Mouse (Mus musculus): ENCODE data around the gene Noxred1. TPM values are rescaled to one million over a fixed set of nuclear protein-coding genes. Genes with fewer than 3 reads are reported as not detected.

Gene Noxred1
- total RNA-seq (2021) (under 1 TPM; 0.39 to 0.61 TPM), polyA plus RNA-seq (2012; rRNA removed) (0.47 and 0.67 TPM in 2 replicates)
- long read RNA-seq, result 0 reads

DNA sequence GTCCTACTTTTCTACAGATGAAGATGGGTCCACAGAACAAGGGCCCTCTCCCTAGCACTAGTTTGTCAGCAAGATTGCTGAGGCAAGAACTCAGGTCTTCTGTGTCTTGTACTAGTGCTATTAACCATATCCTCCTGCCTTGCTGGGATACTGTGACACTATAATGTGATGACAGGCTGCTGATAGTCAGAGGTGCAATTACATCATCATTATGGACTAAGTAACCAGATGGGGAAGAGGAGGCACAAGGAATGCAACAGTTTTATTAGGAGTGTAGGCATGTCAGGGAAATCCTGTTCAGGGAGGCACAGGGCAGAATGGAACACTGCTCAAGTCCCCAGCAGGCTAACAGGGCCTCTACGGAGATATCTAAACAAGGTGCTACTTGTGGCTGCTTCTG, at the start of gene Noxred1:
TSS of gene Noxred1 (minus strand) at position 101 of the 400 bp plus-strand sequence.
- Histone ChIP-seq H3K27ac (no peak within 1 kb of the TSS), H3K36me3 (ENCODE audit: control insufficient read depth, insufficient read depth, low read length) (no peaks in the 10 kb centered on the region; the same call in 1 of the 2 replicates), H3K27me3 (ENCODE audit: control insufficient read depth, insufficient read depth, low read length) (no peaks in the 10 kb centered on the region), H3K79me2 (replicated peaks; ENCODE audit: control insufficient read depth, insufficient read depth, low read length) (no peaks in the 10 kb centered on the region), H3K4me3 (no peak within 1 kb of the TSS), H3K9ac (ENCODE audit: low read depth, low read length) (no peak within 1 kb of the TSS), H3K4me1 (ENCODE audit: control insufficient read depth, insufficient read depth, low read length) (no peaks in the 10 kb centered on the region)
- DNase-seq, result no peak
- intact Hi-C loops (cut with DNase I), result no loop called here
- TF ChIP-seq CTCF (IDR thresholded peaks at IDR 0.05) (no peak), EP300 (IDR thresholded peaks at IDR 0.05; ENCODE audit: insufficient read depth, low read depth, low read length) (no peak), POLR2A (IDR thresholded peaks at IDR 0.05; ENCODE audit: insufficient read depth, low read depth, low read length) (no peak)
- 57% methylated on average over 1 of the region's 1 CpGs for WGBS

DNA sequence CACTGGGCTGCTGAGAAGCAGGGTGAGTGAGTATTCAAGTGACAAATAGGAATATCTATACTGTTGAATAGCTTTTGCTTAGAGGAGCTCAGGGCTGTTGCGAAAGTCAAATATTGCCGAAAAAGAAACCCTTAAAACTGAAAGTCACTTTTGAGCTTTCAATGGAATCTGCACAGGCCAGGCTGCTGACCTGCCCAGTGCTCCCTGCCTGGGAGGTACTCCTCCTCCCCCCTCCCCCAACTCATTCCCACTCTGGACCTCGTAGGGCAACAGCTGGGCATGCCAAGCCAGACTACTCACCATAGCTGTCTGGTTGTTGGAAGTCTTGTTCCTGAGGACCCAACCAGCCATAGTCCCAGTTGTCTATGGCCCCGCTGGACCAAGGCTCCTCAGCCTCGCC, 46.2 kb upstream of the Noxred1 start:
- Histone ChIP-seq H3K36me3 (ENCODE audit: control insufficient read depth, insufficient read depth, low read length) (no peaks in the 10 kb centered on the region), H3K4me1 (ENCODE audit: control insufficient read depth, insufficient read depth, low read length) (no peaks in the 10 kb centered on the region), H3K4me3 (no peak overlapping the region), H3K79me2 (replicated peaks; ENCODE audit: control insufficient read depth, insufficient read depth, low read length) (no peaks in the 10 kb centered on the region), H3K27ac (no peak overlapping the region), H3K27me3 (ENCODE audit: control insufficient read depth, insufficient read depth, low read length) (no peaks in the 10 kb centered on the region), H3K9ac (ENCODE audit: low read depth, low read length) (no peak overlapping the region)
- no peak for TF ChIP-seq CTCF (IDR thresholded peaks at IDR 0.05)
- TF ChIP-seq POLR2A (IDR thresholded peaks at IDR 0.05; ENCODE audit: insufficient read depth, low read depth, low read length), result no peak
- TF ChIP-seq EP300 (IDR thresholded peaks at IDR 0.05; ENCODE audit: insufficient read depth, low read depth, low read length), result no peak
- WGBS, result 88% methylated on average over 5 of the region's 5 CpGs
- DNase-seq, result no peak
- intact Hi-C loops (cut with DNase I), result no loop called here

DNA sequence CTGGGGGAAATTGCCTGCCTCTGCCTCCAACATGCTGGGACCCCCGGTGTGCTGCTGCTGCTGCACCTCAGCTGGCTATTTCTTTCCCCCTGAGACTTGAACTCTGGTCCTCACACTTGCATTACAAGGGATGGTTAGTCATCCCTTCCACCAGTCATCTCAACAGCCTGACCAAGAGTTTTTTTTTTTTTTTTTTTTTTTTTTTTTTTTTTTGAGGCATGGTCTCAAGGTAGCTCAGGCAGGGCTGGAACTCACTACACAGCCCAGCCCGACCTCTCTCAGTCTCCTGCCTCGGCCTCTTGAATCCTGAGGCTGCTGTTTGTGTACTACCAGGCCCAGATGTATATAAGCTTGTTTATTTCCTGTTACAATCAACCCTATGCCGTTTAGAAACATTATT, 45.7 kb upstream of the Noxred1 start:
- WGBS, result 72% methylated on average over 4 of the region's 4 CpGs
- intact Hi-C loops (cut with DNase I), result no loop called here
- H3K27ac ChIP-seq, result no peak overlapping the region
- H3K4me3 ChIP-seq, result no peak overlapping the region
- DNase-seq, result no peak
- H3K4me1 ChIP-seq (ENCODE audit: control insufficient read depth, insufficient read depth, low read length), result no peaks in the 10 kb centered on the region
- no peak overlapping the region for H3K9ac ChIP-seq (ENCODE audit: low read depth, low read length)
- H3K79me2 ChIP-seq (replicated peaks; ENCODE audit: control insufficient read depth, insufficient read depth, low read length), result no peaks in the 10 kb centered on the region
- TF ChIP-seq POLR2A (IDR thresholded peaks at IDR 0.05; ENCODE audit: insufficient read depth, low read depth, low read length) (no peak), CTCF (IDR thresholded peaks at IDR 0.05) (no peak), EP300 (IDR thresholded peaks at IDR 0.05; ENCODE audit: insufficient read depth, low read depth, low read length) (no peak)
- H3K36me3 ChIP-seq (ENCODE audit: control insufficient read depth, insufficient read depth, low read length), result no peaks in the 10 kb centered on the region
- no peaks in the 10 kb centered on the region for H3K27me3 ChIP-seq (ENCODE audit: control insufficient read depth, insufficient read depth, low read length)

DNA sequence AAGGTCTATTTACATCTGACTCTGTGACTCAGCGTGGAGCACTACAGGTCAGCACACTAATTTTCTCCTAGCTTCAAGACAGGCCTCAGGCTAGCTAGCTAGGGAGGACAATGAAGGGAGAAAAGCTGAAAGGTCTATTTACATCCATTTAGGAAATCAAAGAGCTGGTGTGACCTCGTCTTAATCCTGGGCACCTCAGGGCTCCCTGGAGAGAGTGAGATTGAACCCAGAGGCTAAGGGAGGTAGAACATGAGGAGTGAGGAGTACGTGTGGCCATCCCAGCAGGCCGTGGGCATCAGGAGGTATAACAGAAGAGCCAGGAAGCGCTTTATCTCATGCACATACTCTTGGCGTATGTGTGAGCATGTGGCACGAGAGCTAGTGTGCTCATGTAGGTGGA, 45.2 kb upstream of the Noxred1 start:
- Histone ChIP-seq H3K79me2 (replicated peaks; ENCODE audit: control insufficient read depth, insufficient read depth, low read length) (no peaks in the 10 kb centered on the region), H3K9ac (ENCODE audit: low read depth, low read length) (no peak overlapping the region), H3K4me1 (ENCODE audit: control insufficient read depth, insufficient read depth, low read length) (no peaks in the 10 kb centered on the region), H3K4me3 (no peak overlapping the region), H3K36me3 (ENCODE audit: control insufficient read depth, insufficient read depth, low read length) (no peaks in the 10 kb centered on the region), H3K27me3 (ENCODE audit: control insufficient read depth, insufficient read depth, low read length) (no peaks in the 10 kb centered on the region), H3K27ac (no peak overlapping the region)
- 73% methylated on average over 7 of the region's 7 CpGs for WGBS
- DNase-seq, result no peak
- no peak for TF ChIP-seq POLR2A (IDR thresholded peaks at IDR 0.05; ENCODE audit: insufficient read depth, low read depth, low read length)
- TF ChIP-seq EP300 (IDR thresholded peaks at IDR 0.05; ENCODE audit: insufficient read depth, low read depth, low read length), result no peak
- no peak for TF ChIP-seq CTCF (IDR thresholded peaks at IDR 0.05)
- intact Hi-C loops (cut with DNase I), result no loop called here

DNA sequence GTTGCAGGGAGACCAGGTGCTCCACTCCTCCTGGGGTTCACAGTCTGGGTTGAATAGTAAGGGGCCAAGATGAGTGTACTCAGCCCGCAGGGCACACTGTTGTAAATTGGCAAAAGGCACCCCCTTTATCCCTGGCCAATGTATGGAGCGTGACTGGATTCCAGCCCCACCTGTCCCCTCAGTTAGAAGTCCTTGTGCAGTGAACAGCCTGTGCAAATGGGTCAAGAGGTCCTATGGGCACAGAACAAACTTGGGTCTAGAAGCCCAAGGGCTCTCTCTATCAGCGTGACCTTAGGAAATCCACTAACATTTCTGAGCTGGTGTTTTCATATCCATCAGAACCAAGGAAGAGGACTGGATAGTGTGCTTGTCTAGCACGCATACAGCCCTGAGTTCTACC, 44.2 kb upstream of the Noxred1 start:
- H3K27me3 ChIP-seq (ENCODE audit: control insufficient read depth, insufficient read depth, low read length), result no peaks in the 10 kb centered on the region
- 95% methylated on average over 4 of the region's 4 CpGs for WGBS
- TF ChIP-seq EP300 (IDR thresholded peaks at IDR 0.05; ENCODE audit: insufficient read depth, low read depth, low read length) (no peak), POLR2A (IDR thresholded peaks at IDR 0.05; ENCODE audit: insufficient read depth, low read depth, low read length) (no peak), CTCF (IDR thresholded peaks at IDR 0.05) (no peak)
- no peak overlapping the region for H3K27ac ChIP-seq
- intact Hi-C loops (cut with DNase I), result no loop called here
- H3K36me3 ChIP-seq (ENCODE audit: control insufficient read depth, insufficient read depth, low read length), result no peaks in the 10 kb centered on the region
- no peak overlapping the region for H3K9ac ChIP-seq (ENCODE audit: low read depth, low read length)
- H3K79me2 ChIP-seq (replicated peaks; ENCODE audit: control insufficient read depth, insufficient read depth, low read length), result no peaks in the 10 kb centered on the region
- no peak overlapping the region for H3K4me3 ChIP-seq
- DNase-seq, result no peak
- peaks cover 2% of the 10 kb centered on the region; the same call in 1 of the 2 replicates for H3K4me1 ChIP-seq (ENCODE audit: control insufficient read depth, insufficient read depth, low read length)

DNA sequence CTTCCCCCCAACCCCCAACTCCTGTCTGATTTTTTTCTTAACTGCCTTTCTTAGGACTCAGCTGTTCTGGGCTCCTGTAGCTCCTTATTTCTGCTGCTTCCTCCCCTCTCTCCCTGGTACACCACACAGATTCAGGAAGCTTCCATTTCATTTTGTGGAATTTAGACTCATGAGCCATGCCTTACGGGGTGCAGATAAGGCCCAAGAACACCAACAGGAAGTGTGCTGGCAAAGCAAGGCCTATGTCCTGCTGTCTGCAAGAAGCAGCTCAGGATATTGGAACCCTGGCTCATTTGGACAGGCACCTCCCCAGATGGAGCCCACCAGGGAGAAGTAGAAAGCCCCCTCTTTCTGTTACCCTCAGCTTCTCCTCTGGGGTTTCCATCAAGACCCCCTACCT, 43.2 kb upstream of the Noxred1 start:
- DNase-seq, result no peak
- Histone ChIP-seq H3K27ac (no peak overlapping the region), H3K4me1 (ENCODE audit: control insufficient read depth, insufficient read depth, low read length) (peaks cover 2% of the 10 kb centered on the region; the same call in 1 of the 2 replicates), H3K36me3 (ENCODE audit: control insufficient read depth, insufficient read depth, low read length) (no peaks in the 10 kb centered on the region), H3K79me2 (replicated peaks; ENCODE audit: control insufficient read depth, insufficient read depth, low read length) (no peaks in the 10 kb centered on the region), H3K9ac (ENCODE audit: low read depth, low read length) (no peak overlapping the region), H3K4me3 (no peak overlapping the region), H3K27me3 (ENCODE audit: control insufficient read depth, insufficient read depth, low read length) (no peaks in the 10 kb centered on the region)
- WGBS, result 42% methylated on average over 1 of the region's 1 CpGs
- TF ChIP-seq CTCF (IDR thresholded peaks at IDR 0.05) (no peak), POLR2A (IDR thresholded peaks at IDR 0.05; ENCODE audit: insufficient read depth, low read depth, low read length) (no peak), EP300 (IDR thresholded peaks at IDR 0.05; ENCODE audit: insufficient read depth, low read depth, low read length) (no peak)
- intact Hi-C loops (cut with DNase I), result no loop called here

All from heart, adult 2 months (tissue).